Mouse (Mus musculus) C2C12 (cell line): ENCODE measurements around the gene Map3k7cl.

Experiments used
- CEBPB ChIP-seq: IDR thresholded peaks from one replicate; pipeline ENCODE4 v1.6.1; 2011; ENCODE audit warnings: low read depth, mild to moderate bottlenecking, control low read depth, moderate library complexity
- CTCF ChIP-seq: IDR thresholded peaks from one replicate; pipeline ENCODE4 v1.5.1; 2011; ENCODE audit not compliant: control insufficient read depth, insufficient read depth, insufficient read length
- MAX ChIP-seq: IDR thresholded peaks from one replicate; pipeline ENCODE4 v1.6.1; 2011; ENCODE audit warnings: mild to moderate bottlenecking, control low read depth
- MYOD1 ChIP-seq: IDR thresholded peaks from one replicate; pipeline ENCODE4 v1.6.1; 2011; ENCODE audit warnings: low read depth; ENCODE audit not compliant: control insufficient read depth, insufficient read length
- USF1 ChIP-seq: IDR thresholded peaks from one replicate; pipeline ENCODE4 v1.6.1; 2011; ENCODE audit warnings: low read depth, mild to moderate bottlenecking, control low read depth, moderate library complexity

GRCm38 (mm10) chr16:87552907-87553691, at the start of gene Map3k7cl:
- TF ChIP-seq CTCF (no peak), USF1 (no peak), CEBPB (no peak), MAX (no peak), MYOD1 (peak; percentile 95)
